Mouse (Mus musculus) stomach, embryonic 14.5 days (tissue): ENCODE results near the gene Pak2. TPM values are rescaled to one million over a fixed set of nuclear protein-coding genes. Genes with fewer than 3 reads are reported as not detected.

Source experiments
- ATAC-seq: fragments of 200-750 bp; cut with Nextera tagmentation; 2 replicates; pipeline ENCODE4 v1.8.0; 2017; ENCODE audit warnings: low read depth, moderate TSS enrichment; ENCODE audit not compliant: insufficient number of reproducible peaks, insufficient read depth, low FRiP score
- H3K27ac ChIP-seq: fragments of 300-500 bp; sonication (generic); 2 replicates; pipeline ENCODE4 v1.5.1; 2014; ENCODE audit warnings: mild to moderate bottlenecking, low read length, moderate library complexity, mixed read lengths
- H3K27me3 ChIP-seq: fragments of 300-500 bp; sonication (generic); 2 replicates; pipeline ENCODE4 v1.6.1; 2014; ENCODE audit warnings: low read length, control low read depth, mixed read lengths; ENCODE audit not compliant: control insufficient read depth, insufficient read depth
- H3K36me3 ChIP-seq: fragments of 300-500 bp; sonication (generic); 2 replicates; pipeline ENCODE4 v1.6.1; 2014; ENCODE audit warnings: mild to moderate bottlenecking, control low read depth, low read length, moderate library complexity, mixed read lengths; ENCODE audit not compliant: control insufficient read depth, insufficient read depth
- H3K4me1 ChIP-seq: fragments of 300-500 bp; sonication (generic); 2 replicates; pipeline ENCODE4 v1.6.1; 2014; ENCODE audit warnings: low read length, control low read depth, mixed read lengths; ENCODE audit not compliant: control insufficient read depth, insufficient read depth
- H3K4me2 ChIP-seq: fragments of 300-500 bp; sonication (generic); replicated peaks from 2 replicates; pipeline ENCODE4 v1.6.1; 2014; ENCODE audit warnings: low read depth, low read length, control low read depth
- H3K4me3 ChIP-seq: fragments of 300-500 bp; sonication (generic); 2 replicates; pipeline ENCODE4 v1.5.1; 2014; ENCODE audit warnings: low read depth, low read length, control low read depth
- H3K9ac ChIP-seq: fragments of 300-500 bp; sonication (generic); replicated peaks from 2 replicates; pipeline ENCODE4 v1.6.1; 2014; ENCODE audit warnings: low read depth, mild to moderate bottlenecking, control low read depth, low read length, moderate library complexity, mixed read lengths
- H3K9me3 ChIP-seq: fragments of 300-500 bp; sonication (generic); 2 replicates; pipeline ENCODE4 v1.6.1; 2016; ENCODE audit warnings: low read depth, low read length, control low read depth; ENCODE audit not compliant: control insufficient read depth
- WGBS: fragments of 180-500 bp; shearing (Covaris S2); extraction: QIAGEN DNeasy Blood & Tissue Kit; methylation state at CpG from one replicate; pipeline ENCODE4 v1.1.7; 2014; 5-methylcytosine and 5-hydroxymethylcytosine counted together
- polyA plus RNA-seq: library from polyadenylated mRNA; unstranded; fragments of >200 nt; fragmentation: Nextera tagmentation; extraction: Ambion mirVana; gene quantifications from 2 replicates; pipeline ENCODE4 v1.2.1, GENCODE M21; 2014

Pak2 gene
- polyA plus RNA-seq, 1 experiment from 2014 or later, result 40.1 TPM

- under 1% methylated on average over 65 of the region's 66 CpGs for WGBS
- peak within 1 kb of the TSS; percentile 95 for H3K4me3 ChIP-seq
- no peaks in the 10 kb centered on the region for H3K27me3 ChIP-seq
- peak within 1 kb of the TSS; percentile 66 for H3K4me2 ChIP-seq
- ATAC-seq, result peak; percentile 96
- H3K9me3 ChIP-seq, result no peaks in the 10 kb centered on the region
- no peaks in the 10 kb centered on the region; the same call in 1 of the 2 replicates for H3K36me3 ChIP-seq
- peak within 1 kb of the TSS; percentile 89 for H3K9ac ChIP-seq
- peaks cover 12% of the 10 kb centered on the region; the same call in 1 of the 2 replicates for H3K4me1 ChIP-seq
- peak within 1 kb of the TSS; percentile 72 for H3K27ac ChIP-seq
These were observed 76.3 kb downstream of the Pak2 start, which contains the start of gene Senp5 for GRCm38 (mm10) chr16:32002509-32003477. TSS of gene Senp5 (minus strand) at chr16:32003287.

- H3K27me3 ChIP-seq, result no peaks in the 10 kb centered on the region
- no peak overlapping the region for H3K4me2 ChIP-seq
- H3K27ac ChIP-seq, result no peak overlapping the region
- H3K9me3 ChIP-seq, result no peaks in the 10 kb centered on the region
- 87% methylated on average over 5 of the region's 5 CpGs for WGBS
- H3K36me3 ChIP-seq, result peaks cover 4% of the 10 kb centered on the region; the same call in 1 of the 2 replicates
- peaks cover under 1% of the 10 kb centered on the region; the same call in 1 of the 2 replicates for H3K4me1 ChIP-seq
- no peak overlapping the region for H3K4me3 ChIP-seq
- no peak for ATAC-seq
- no peak overlapping the region for H3K9ac ChIP-seq
These were observed 82.8 kb downstream of the Pak2 start for GRCm38 (mm10) chr16:31996371-31996770.

- Histone ChIP-seq H3K4me3 (no peak overlapping the region), H3K27me3 (no peaks in the 10 kb centered on the region), H3K9ac (no peak overlapping the region), H3K36me3 (peaks cover 14% of the 10 kb centered on the region; the same call in 1 of the 2 replicates), H3K4me1 (no peaks in the 10 kb centered on the region), H3K27ac (no peak overlapping the region), H3K4me2 (no peak overlapping the region), H3K9me3 (no peaks in the 10 kb centered on the region)
- no peak for ATAC-seq
These were observed 85.2 kb downstream of the Pak2 start for GRCm38 (mm10) chr16:31993946-31994345.

GRCm38 (mm10) chr16:31993195-31993594 lies 85.9 kb downstream of the Pak2 start:
- Histone ChIP-seq H3K4me3 (no peak overlapping the region), H3K9ac (no peak overlapping the region), H3K36me3 (peaks cover 19% of the 10 kb centered on the region; the same call in 1 of the 2 replicates), H3K27ac (no peak overlapping the region), H3K4me1 (no peaks in the 10 kb centered on the region), H3K9me3 (no peaks in the 10 kb centered on the region), H3K4me2 (no peak overlapping the region), H3K27me3 (no peaks in the 10 kb centered on the region)
- 93% methylated on average over 4 of the region's 4 CpGs for WGBS
- ATAC-seq, result no peak

- no peak overlapping the region for H3K4me2 ChIP-seq
- no peak for ATAC-seq
- H3K27ac ChIP-seq, result no peak overlapping the region
- H3K9me3 ChIP-seq, result no peaks in the 10 kb centered on the region
- H3K9ac ChIP-seq, result no peak overlapping the region
- 42% methylated on average over 1 of the region's 1 CpGs for WGBS
- no peak overlapping the region for H3K4me3 ChIP-seq
- H3K36me3 ChIP-seq, result peaks cover 26% of the 10 kb centered on the region
- no peaks in the 10 kb centered on the region for H3K4me1 ChIP-seq
- no peaks in the 10 kb centered on the region for H3K27me3 ChIP-seq
These were observed 87.1 kb downstream of the Pak2 start for GRCm38 (mm10) chr16:31992039-31992438.

- Histone ChIP-seq H3K4me3 (no peak overlapping the region), H3K9ac (no peak overlapping the region), H3K9me3 (no peaks in the 10 kb centered on the region), H3K4me2 (no peak overlapping the region), H3K27me3 (no peaks in the 10 kb centered on the region), H3K36me3 (peaks cover 17% of the 10 kb centered on the region), H3K27ac (no peak overlapping the region), H3K4me1 (no peaks in the 10 kb centered on the region)
- ATAC-seq, result no peak
- WGBS, result 77% methylated on average over 5 of the region's 5 CpGs
These were observed 98.2 kb downstream of the Pak2 start for GRCm38 (mm10) chr16:31980946-31981345.

- H3K36me3 ChIP-seq, result peaks cover 21% of the 10 kb centered on the region
These were observed 99.6 kb downstream of the Pak2 start for GRCm38 (mm10) chr16:31979501-31979900.

GRCm38 (mm10) chr16:31975258-31975657 lies 103.9 kb downstream of the Pak2 start:
- peaks cover 28% of the 10 kb centered on the region; the same call in 1 of the 2 replicates for H3K36me3 ChIP-seq
- WGBS, result 89% methylated on average over 4 of the region's 4 CpGs

More at GRCm38 (mm10) chr16:31979501-31979900, 99.6 kb downstream of the Pak2 start:
- Histone ChIP-seq H3K4me2 (no peak overlapping the region), H3K9me3 (no peaks in the 10 kb centered on the region), H3K4me3 (no peak overlapping the region), H3K4me1 (no peaks in the 10 kb centered on the region), H3K9ac (no peak overlapping the region), H3K27ac (no peak overlapping the region), H3K27me3 (no peaks in the 10 kb centered on the region)
- WGBS, result 96% methylated on average over 3 of the region's 3 CpGs
- no peak for ATAC-seq

More at GRCm38 (mm10) chr16:31975258-31975657, 103.9 kb downstream of the Pak2 start:
- Histone ChIP-seq H3K9me3 (no peaks in the 10 kb centered on the region), H3K4me3 (no peak overlapping the region), H3K4me2 (no peak overlapping the region), H3K9ac (no peak overlapping the region), H3K27ac (no peak overlapping the region), H3K4me1 (no peaks in the 10 kb centered on the region), H3K27me3 (no peaks in the 10 kb centered on the region)
- ATAC-seq, result no peak
